Mouse (Mus musculus): ENCODE measurements around the gene Cand1. TPM values are rescaled to one million over a fixed set of nuclear protein-coding genes. Genes with fewer than 3 reads are reported as not detected.

The Cand1 gene
- total RNA-seq, 2 experiments from 2014 or later = 35.6 to 42.8 TPM

Other genes with a start within 250 kb of the Cand1 start
- under 1 TPM; 0.61 to 0.62 TPM for gene Grip1, start 213.8 kb upstream of the Cand1 start, total RNA-seq (2021)